Mouse (Mus musculus) hindbrain, embryonic 10.5 days (tissue): Measurements from ENCODE around the gene Tespa1. TPM values are rescaled to one million over a fixed set of nuclear protein-coding genes. Genes with fewer than 3 reads are reported as not detected.
"Not testable (repeated sequence)": the region's sequence is repeated elsewhere in the genome, so short reads cannot be mapped to it uniquely, and the experiment has no call there.

ENCODE experiments used
- DNase-seq: peaks from one replicate; pipeline ENCODE4 v3.0.0-alpha.2; 2017; ENCODE audit warnings: low spot score
- H3K27ac ChIP-seq: fragments of 300-500 bp; sonication (generic); 2 replicates; pipeline ENCODE4 v1.5.1; 2016; ENCODE audit warnings: mild to moderate bottlenecking, moderate library complexity
- H3K27me3 ChIP-seq: fragments of 300-500 bp; sonication (generic); 2 replicates; pipeline ENCODE4 v1.6.1; 2016; ENCODE audit warnings: mild to moderate bottlenecking; ENCODE audit not compliant: poor library complexity, insufficient read depth, severe bottlenecking
- H3K36me3 ChIP-seq: fragments of 300-500 bp; sonication (generic); 2 replicates; pipeline ENCODE4 v1.6.1; 2016; ENCODE audit warnings: mild to moderate bottlenecking, moderate library complexity
- H3K4me1 ChIP-seq: fragments of 300-500 bp; sonication (generic); replicated peaks from 2 replicates; pipeline ENCODE4 v1.6.1; 2016; ENCODE audit warnings: mild to moderate bottlenecking
- H3K4me3 ChIP-seq: fragments of 300-500 bp; sonication (generic); 2 replicates; pipeline ENCODE4 v1.5.1; 2016; ENCODE audit warnings: mild to moderate bottlenecking, moderate library complexity
- H3K9me3 ChIP-seq: fragments of 300-500 bp; sonication (generic); 2 replicates; pipeline ENCODE4 v1.6.1; 2016; ENCODE audit warnings: mild to moderate bottlenecking, moderate library complexity
- WGBS: fragments of 180-500 bp; shearing (Covaris S2); methylation state at CpG from one replicate; pipeline ENCODE4 v1.1.7; 2016; 5-methylcytosine and 5-hydroxymethylcytosine counted together
- polyA plus RNA-seq: library from polyadenylated mRNA; unstranded; fragments of >200 nt; fragmentation: Nextera tagmentation; extraction: Ambion mirVana; gene quantifications from 2 replicates; pipeline ENCODE4 v1.2.1, GENCODE M21; 2016

Gene Tespa1
- polyA plus RNA-seq, 1 experiment from 2014 or later, result not detected

DNA sequence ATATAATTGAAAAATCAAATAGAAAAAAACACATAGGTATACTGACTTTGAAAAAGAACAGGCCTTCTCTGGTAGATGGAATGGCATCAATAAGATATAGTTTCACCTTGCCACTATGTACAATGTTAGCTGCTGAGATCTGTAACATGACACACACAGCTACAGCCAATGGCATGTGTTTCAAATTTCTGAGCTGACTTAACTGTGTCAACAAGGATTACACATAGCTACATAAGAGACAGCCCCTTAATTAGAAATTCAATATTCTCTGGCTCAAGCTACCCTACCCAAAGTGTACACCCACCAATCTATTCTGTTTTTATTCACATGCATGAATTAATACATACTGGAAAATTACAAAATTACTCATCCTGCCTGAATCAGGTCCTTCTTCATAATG, 45.7 kb downstream of the Tespa1 start:
- Histone ChIP-seq H3K27me3 (no peaks in the 10 kb centered on the region), H3K4me3 (no peak overlapping the region), H3K36me3 (no peaks in the 10 kb centered on the region), H3K4me1 (no peaks in the 10 kb centered on the region), H3K9me3 (no peaks in the 10 kb centered on the region), H3K27ac (no peak overlapping the region)
- DNase-seq, result no peak

DNA sequence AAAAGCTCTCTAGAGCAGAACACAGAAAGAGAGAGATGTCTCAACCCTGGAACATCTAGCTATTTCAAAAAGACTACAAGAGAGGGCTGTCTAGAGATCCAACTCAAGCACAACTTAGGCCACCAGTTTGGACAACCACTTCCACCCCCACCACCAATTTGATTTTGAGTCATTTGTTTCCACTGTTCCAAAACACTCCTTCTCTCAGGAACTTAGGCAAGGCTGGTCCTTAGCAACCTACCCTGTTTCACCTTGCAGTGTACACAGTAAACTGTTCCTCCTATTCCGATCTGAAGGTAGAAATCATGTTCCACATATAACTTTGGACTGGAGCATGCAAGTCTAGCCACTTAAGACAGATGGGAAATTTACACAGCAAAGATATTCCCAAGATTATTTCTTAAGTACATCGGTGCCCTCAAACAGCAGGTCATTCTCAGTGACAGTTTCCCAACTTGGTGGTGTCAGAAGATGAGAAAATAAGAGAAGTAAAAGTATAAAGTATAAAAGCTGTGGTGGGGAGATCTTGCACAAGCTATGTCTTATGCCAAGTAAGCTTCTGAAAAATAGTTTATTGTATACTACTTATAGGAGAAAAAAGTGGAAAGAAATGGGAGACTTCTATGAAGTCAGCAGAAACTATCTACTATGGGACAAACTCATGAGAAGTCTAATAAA, 47.5 kb downstream of the Tespa1 start:
- no peaks in the 10 kb centered on the region for H3K9me3 ChIP-seq
- H3K36me3 ChIP-seq, result no peaks in the 10 kb centered on the region
- H3K27ac ChIP-seq, result no peak overlapping the region
- no peak for DNase-seq
- no peaks in the 10 kb centered on the region for H3K4me1 ChIP-seq
- H3K27me3 ChIP-seq, result no peaks in the 10 kb centered on the region
- 90% methylated on average over 2 of the region's 2 CpGs for WGBS
- no peak overlapping the region for H3K4me3 ChIP-seq

- 74% methylated on average over 1 of the region's 1 CpGs for WGBS
- DNase-seq, result no peak
- Histone ChIP-seq H3K4me3 (no peak overlapping the region), H3K27ac (no peak overlapping the region), H3K4me1 (no peaks in the 10 kb centered on the region), H3K27me3 (no peaks in the 10 kb centered on the region), H3K9me3 (no peaks in the 10 kb centered on the region), H3K36me3 (no peaks in the 10 kb centered on the region)
These were observed 49.0 kb downstream of the Tespa1 start for GRCm38 (mm10) chr10:130371644-130372043.

DNA sequence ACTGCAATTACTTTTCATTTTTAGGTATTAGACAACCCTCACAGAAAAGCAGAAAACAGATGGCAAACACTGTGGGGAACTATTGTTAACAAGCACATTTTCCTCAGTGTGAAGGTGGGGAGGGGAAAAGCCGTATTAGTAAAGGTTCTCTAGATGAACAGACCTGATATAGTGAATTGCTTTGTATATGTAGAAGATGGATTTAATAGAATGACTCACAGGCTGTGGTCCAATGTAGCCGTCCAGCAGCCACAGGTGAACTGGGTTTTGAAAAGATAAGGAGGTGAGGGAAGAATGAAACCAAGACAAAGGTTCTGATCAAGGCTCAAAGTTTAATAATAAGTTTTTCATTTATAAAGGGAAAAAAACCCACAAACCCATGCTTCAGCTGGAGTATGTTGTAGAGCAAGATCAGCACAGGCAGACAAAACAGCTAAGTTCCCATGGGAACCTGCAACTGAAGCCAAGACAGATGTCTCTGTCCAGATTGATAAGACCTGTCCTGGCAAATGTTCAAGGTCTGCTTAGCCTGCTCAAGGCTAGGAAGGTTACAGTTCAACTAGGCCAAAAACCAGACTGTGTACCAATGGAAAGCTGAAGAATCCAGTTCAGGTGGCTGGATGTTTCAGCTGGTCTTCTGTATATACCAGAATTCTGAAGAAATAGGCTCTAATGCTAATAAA, 50.0 kb downstream of the Tespa1 start:
- H3K36me3 ChIP-seq, result no peaks in the 10 kb centered on the region
- H3K4me1 ChIP-seq, result no peaks in the 10 kb centered on the region
- 84% methylated on average over 2 of the region's 2 CpGs for WGBS
- DNase-seq, result no peak
- no peak overlapping the region for H3K27ac ChIP-seq
- no peaks in the 10 kb centered on the region for H3K27me3 ChIP-seq
- no peak overlapping the region for H3K4me3 ChIP-seq
- no peaks in the 10 kb centered on the region for H3K9me3 ChIP-seq

DNA sequence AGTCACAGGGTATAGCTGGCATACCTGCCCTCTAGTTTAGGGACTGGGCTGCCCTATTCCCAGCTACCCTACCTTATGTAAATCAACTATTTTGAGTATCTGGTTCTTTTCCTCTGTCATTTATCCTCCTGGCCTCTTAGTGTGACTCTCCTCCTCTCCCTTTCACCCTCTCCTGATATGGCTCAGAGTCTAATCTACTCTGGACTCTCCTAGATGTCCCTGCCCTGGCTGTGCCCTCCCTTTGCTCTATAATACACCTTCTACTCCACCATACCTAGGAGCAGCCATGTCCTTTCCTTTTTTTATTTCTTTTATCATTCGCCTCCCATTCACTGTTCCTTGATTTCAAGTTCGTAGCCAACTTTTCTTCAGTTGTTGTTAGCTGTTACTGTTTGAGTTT, 52.5 kb downstream of the Tespa1 start:
- Histone ChIP-seq H3K27ac (no peak overlapping the region), H3K4me1 (no peaks in the 10 kb centered on the region)
- WGBS, result 87% methylated on average over 2 of the region's 2 CpGs

GRCm38 (mm10) chr10:130394232-130394631, 71.6 kb downstream of the Tespa1 start, which contains the start of gene Vmn2r84:
Gene Vmn2r84 (minus strand): TSS chr10:130394332.
- Histone ChIP-seq H3K9me3 (no peaks in the 10 kb centered on the region), H3K4me3 (no peak within 1 kb of the TSS), H3K27me3 (no peaks in the 10 kb centered on the region), H3K27ac (no peak within 1 kb of the TSS), H3K36me3 (no peaks in the 10 kb centered on the region), H3K4me1 (no peaks in the 10 kb centered on the region)
- DNase-seq, result no peak

More for the DNA sequence above, 52.5 kb downstream of the Tespa1 start:
- Histone ChIP-seq H3K36me3 (no peaks in the 10 kb centered on the region), H3K9me3 (no peaks in the 10 kb centered on the region), H3K4me3 (no peak overlapping the region), H3K27me3 (no peaks in the 10 kb centered on the region)
- DNase-seq, result no peak

GRCm38 (mm10) chr10:130412167-130412698, 89.6 kb downstream of the Tespa1 start:
- not testable (repeated sequence) for H3K4me3 ChIP-seq, H3K27ac ChIP-seq, H3K27me3 ChIP-seq, H3K9me3 ChIP-seq, DNase-seq, H3K4me1 ChIP-seq, H3K36me3 ChIP-seq
- WGBS, result 75% methylated on average over 35 of the region's 35 CpGs

Other genes with a start within 250 kb of the Tespa1 start
- gene Olfr823, start 207.5 kb upstream of the Tespa1 start, polyA plus RNA-seq, result not detected in 2 replicates
- gene Olfr824, start 192.9 kb upstream of the Tespa1 start, polyA plus RNA-seq, result not detected in 2 replicates
- gene Olfr825, start 156.1 kb upstream of the Tespa1 start, polyA plus RNA-seq, result not detected in 2 replicates
- gene Olfr826, start 138.7 kb upstream of the Tespa1 start, polyA plus RNA-seq, result not detected in 2 replicates
- 0.10 TPM in 1 of 2 replicates, not detected in the other for gene Olfr827, start 108.5 kb upstream of the Tespa1 start, polyA plus RNA-seq
- 14.0 and 23.1 TPM in 2 replicates for gene Neurod4, start 42.6 kb upstream of the Tespa1 start, polyA plus RNA-seq
- gene Vmn2r84, start 71.5 kb downstream of the Tespa1 start, polyA plus RNA-seq, result not detected in 2 replicates
- gene Vmn2r85, start 106.8 kb downstream of the Tespa1 start, polyA plus RNA-seq, result not detected in 2 replicates
- gene Vmn2r86, start 133.2 kb downstream of the Tespa1 start, polyA plus RNA-seq, result not detected in 2 replicates
- 0.04 TPM in 1 of 2 replicates, not detected in the other for gene Vmn2r87, start 174.5 kb downstream of the Tespa1 start, polyA plus RNA-seq